Mouse (Mus musculus) erythroblast, embryonic 14.5 days (primary cell): ENCODE measurements around the gene Mst1r. TPM values are rescaled to one million over a fixed set of nuclear protein-coding genes. Genes with fewer than 3 reads are reported as not detected.

Experiments
- H3K27me3 ChIP-seq: 2 replicates; pipeline ENCODE4 v1.6.1; 2012; ENCODE audit warnings: inconsistent platforms; ENCODE audit not compliant: control insufficient read depth
- H3K36me3 ChIP-seq: 2 replicates; pipeline ENCODE4 v1.6.1; 2012; ENCODE audit warnings: mild to moderate bottlenecking, inconsistent platforms; ENCODE audit not compliant: control insufficient read depth
- H3K4me1 ChIP-seq: 2 replicates; pipeline ENCODE4 v1.6.1; 2012; ENCODE audit warnings: inconsistent platforms; ENCODE audit not compliant: control insufficient read depth
- H3K4me3 ChIP-seq: replicated peaks from 2 replicates; pipeline ENCODE3; 2012; ENCODE audit warnings: moderate library complexity, mild to moderate bottlenecking, inconsistent platforms
- H3K9me3 ChIP-seq: 2 replicates; pipeline ENCODE4 v1.6.1; 2012; ENCODE audit warnings: low read length, inconsistent platforms, mixed read lengths; ENCODE audit not compliant: control insufficient read depth
- GATA1 ChIP-seq: IDR thresholded peaks from 2 replicates; pipeline ENCODE4 v1.6.1; 2012; ENCODE audit warnings: low read length, inconsistent platforms, mixed read lengths
- TAL1 ChIP-seq: IDR thresholded peaks from 3 replicates; pipeline ENCODE4 v1.6.1; 2012; ENCODE audit warnings: low read length, inconsistent platforms, mixed read lengths
- polyA plus RNA-seq: library from polyadenylated mRNA; stranded (reverse); fragments of >175 nt; gene quantifications from 2 replicates; pipeline ENCODE4 v1.2.3, GENCODE M21; 2012

The Mst1r gene
- polyA plus RNA-seq, 1 experiment, result 0.01 TPM

DNA sequence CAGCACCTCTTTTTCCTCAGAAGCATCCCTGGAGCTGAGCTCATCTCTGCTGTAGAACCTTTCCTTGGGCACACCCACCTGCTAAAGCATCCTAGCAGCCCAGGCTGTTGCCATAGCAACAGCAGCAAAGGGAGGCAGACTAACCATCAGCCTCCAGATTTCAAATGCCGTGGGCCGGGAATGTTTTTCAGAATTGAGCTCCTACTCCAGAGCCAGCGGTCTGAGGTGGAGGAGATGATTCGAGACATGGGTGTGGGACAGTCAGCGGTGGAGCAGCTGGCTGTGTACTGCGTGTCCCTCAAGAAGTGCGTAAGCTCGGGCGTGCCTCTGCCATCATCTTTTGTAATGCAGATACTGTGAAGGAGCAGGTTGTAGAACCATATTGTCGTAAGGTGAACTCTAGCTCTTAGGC is 54.7 kb downstream of the Mst1r start:
- H3K4me1 ChIP-seq, result peaks cover 17% of the 10 kb centered on the region
- H3K27me3 ChIP-seq, result no peaks in the 10 kb centered on the region
- TF ChIP-seq TAL1, result no peak
- H3K4me3 ChIP-seq, result no peak overlapping the region
- no peaks in the 10 kb centered on the region for H3K9me3 ChIP-seq
- peaks cover 100% of the 10 kb centered on the region for H3K36me3 ChIP-seq

DNA sequence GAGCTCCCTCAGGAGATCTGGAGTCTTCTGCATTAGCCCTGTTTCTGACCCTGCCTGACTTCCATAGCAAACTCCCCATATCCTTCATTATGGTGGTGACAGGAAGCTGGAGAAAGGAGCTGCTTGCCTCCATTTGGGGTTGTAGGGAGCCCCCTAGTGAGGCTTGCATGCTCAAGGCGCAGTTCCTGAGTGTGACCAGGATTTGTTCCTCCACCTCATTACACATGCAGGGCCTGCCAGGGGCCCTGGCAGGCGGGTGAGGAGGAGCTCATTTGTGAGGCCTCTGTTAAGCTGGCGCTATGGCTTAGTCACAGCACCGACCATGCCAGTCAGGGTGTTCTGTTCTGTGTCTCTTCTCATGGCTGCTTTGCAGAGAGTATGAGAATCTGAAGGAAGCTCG is 55.2 kb downstream of the Mst1r start:
- TF ChIP-seq TAL1, result no peak
- no peak for TF ChIP-seq GATA1
- Histone ChIP-seq H3K36me3 (peaks cover 100% of the 10 kb centered on the region), H3K4me1 (peaks cover 22% of the 10 kb centered on the region), H3K27me3 (no peaks in the 10 kb centered on the region), H3K9me3 (no peaks in the 10 kb centered on the region), H3K4me3 (no peak overlapping the region)

DNA sequence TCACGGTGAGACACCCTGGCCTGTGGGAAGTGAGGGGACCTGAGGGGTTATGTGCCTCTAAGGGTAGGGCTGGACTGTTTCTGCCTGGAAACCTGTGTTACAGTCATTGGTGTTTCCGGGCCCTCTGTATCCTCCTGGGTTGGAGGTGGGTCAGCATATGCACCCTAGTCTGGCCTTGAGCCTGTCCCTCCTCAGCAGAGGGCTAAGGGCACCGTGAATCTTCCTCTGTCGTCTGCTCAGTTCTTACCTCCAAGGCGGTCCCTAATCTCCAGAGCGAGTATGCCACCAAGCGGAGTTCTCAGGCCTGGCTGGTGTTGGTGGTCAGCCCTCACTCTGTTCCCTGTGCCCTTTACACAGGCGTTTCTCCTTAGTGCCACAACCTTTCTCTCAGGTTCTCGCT is 56.2 kb downstream of the Mst1r start:
- H3K4me1 ChIP-seq, result peaks cover 23% of the 10 kb centered on the region

DNA sequence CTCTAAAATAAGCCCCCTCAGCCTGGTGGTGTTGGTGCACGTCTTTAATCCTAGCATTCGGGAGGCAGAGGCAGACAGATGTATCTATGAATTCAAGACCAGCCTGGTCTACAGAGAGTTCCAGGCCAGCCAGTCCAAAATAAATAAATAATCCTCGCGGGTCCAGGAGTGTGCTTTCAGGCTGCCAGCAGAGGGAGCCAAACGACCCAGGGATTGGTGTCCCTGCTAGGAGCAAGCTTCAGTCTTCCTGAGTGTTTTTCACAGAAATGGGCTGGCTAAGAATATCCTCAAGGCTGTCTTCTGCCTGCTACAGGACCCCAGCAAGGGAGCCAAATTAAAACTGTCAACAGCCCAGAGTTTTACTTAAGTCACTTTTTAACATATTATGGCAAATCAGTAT is 57.0 kb downstream of the Mst1r start:
- no peak overlapping the region for H3K4me3 ChIP-seq
- no peaks in the 10 kb centered on the region for H3K27me3 ChIP-seq
- H3K4me1 ChIP-seq, result peaks cover 25% of the 10 kb centered on the region
- no peak for TF ChIP-seq GATA1
- no peak for TF ChIP-seq TAL1
- H3K9me3 ChIP-seq, result no peaks in the 10 kb centered on the region
- H3K36me3 ChIP-seq, result peaks cover 99% of the 10 kb centered on the region

More for the DNA sequence above, 56.2 kb downstream of the Mst1r start:
- no peaks in the 10 kb centered on the region for H3K27me3 ChIP-seq
- no peaks in the 10 kb centered on the region for H3K9me3 ChIP-seq
- peaks cover 99% of the 10 kb centered on the region for H3K36me3 ChIP-seq
- H3K4me3 ChIP-seq, result no peak overlapping the region
- no peak for TF ChIP-seq GATA1
- TF ChIP-seq TAL1, result no peak

DNA sequence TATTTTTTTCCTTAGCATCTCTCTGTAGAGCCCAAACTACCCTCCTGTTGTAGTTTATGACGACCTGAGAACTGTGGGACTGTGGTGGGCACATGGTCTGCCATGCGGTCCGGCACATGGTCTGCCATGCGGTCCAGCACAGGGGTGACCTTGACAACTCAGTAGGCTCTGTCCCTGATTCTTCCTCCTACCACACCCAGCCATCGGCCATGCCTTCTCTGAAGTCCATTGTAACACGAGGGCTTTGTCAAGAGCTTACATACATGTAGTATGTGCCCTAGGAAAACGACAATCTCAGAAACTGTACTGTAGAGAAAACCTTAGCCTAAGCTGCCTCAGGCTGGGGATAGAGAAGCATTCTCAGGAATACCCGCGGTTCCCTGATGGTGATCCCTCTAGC is 58.0 kb downstream of the Mst1r start:
- H3K36me3 ChIP-seq, result peaks cover 99% of the 10 kb centered on the region
- no peak overlapping the region for H3K4me3 ChIP-seq
- peaks cover 32% of the 10 kb centered on the region for H3K4me1 ChIP-seq

DNA sequence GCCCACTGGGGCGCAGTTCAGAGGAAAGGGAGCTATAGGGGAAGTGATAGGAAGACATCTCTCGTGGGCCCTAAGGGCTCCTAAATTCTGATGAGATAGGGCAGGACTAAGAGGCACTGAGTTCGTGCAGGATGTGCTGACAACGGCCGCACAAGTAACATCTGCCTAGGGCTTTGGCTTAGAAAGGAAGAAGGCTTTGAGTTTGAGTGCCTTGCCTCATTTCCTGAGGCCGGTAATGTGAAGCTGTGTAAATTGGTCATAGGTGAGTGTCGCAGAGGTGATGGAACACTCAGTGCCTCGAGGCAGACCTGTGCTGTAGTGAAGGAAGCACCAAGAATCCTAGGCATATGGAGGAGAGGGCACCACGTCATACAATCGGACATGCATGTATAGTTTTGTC is 60.0 kb downstream of the Mst1r start:
- Histone ChIP-seq H3K4me1 (peaks cover 52% of the 10 kb centered on the region), H3K4me3 (no peak overlapping the region), H3K27me3 (no peaks in the 10 kb centered on the region), H3K36me3 (peaks cover 99% of the 10 kb centered on the region), H3K9me3 (no peaks in the 10 kb centered on the region)
- TF ChIP-seq GATA1 (no peak), TAL1 (no peak)

More for the DNA sequence above, 58.0 kb downstream of the Mst1r start:
- no peak for TF ChIP-seq GATA1
- no peak for TF ChIP-seq TAL1
- H3K9me3 ChIP-seq, result no peaks in the 10 kb centered on the region
- no peaks in the 10 kb centered on the region for H3K27me3 ChIP-seq

DNA sequence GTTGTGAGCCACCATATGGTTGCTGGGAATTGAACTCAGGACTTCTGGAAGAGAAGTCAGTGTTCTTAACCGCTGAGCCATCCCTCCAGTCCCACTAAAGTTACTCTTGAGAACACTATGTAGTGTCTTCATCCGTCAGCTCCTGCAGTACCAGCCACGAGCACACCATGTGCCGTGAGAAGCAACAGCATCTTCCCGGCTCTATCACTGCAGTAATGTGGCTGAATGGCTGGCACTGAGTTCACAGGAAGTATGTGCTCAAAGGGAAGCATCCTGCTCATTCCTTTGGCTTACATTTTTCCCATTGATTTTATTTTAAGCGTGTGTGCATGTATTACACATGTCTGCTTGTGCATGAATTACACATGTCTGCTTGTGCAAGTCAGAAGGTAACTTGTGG is 60.8 kb downstream of the Mst1r start:
- Histone ChIP-seq H3K9me3 (no peaks in the 10 kb centered on the region), H3K36me3 (peaks cover 99% of the 10 kb centered on the region), H3K4me1 (peaks cover 60% of the 10 kb centered on the region), H3K27me3 (no peaks in the 10 kb centered on the region), H3K4me3 (no peak overlapping the region)
- TF ChIP-seq TAL1 (no peak), GATA1 (no peak)

DNA sequence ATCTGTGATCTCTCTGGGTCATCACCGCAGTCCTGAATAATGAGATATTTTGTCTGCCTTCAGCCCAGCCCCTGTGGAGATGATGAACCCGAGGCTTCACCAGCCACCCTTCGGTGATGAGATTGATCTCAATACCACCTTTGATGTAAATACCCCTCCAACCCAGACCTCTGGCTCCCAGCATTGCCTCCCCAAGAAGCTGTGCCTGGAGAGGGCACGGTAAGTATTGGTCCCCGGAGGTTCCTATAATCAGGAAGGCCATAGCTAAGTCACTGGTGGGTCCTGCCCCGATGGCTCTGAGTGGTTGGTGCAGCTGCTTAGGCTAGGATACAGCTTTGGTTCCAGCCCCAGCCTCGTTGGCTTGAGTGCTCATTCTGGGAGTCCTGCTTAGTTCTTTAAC is 61.9 kb downstream of the Mst1r start:
- peaks cover 99% of the 10 kb centered on the region for H3K36me3 ChIP-seq
- no peaks in the 10 kb centered on the region for H3K9me3 ChIP-seq
- H3K4me1 ChIP-seq, result peaks cover 69% of the 10 kb centered on the region
- H3K4me3 ChIP-seq, result no peak overlapping the region
- no peak for TF ChIP-seq TAL1
- no peak for TF ChIP-seq GATA1
- H3K27me3 ChIP-seq, result no peaks in the 10 kb centered on the region

Other genes starting within 250 kb of the Mst1r start
- gene Slc38a3, start 237.3 kb upstream of the Mst1r start, polyA plus RNA-seq, result 0.02 and 0.05 TPM in 2 replicates
- not detected in 2 replicates for gene Gnat1, start 227.2 kb upstream of the Mst1r start, polyA plus RNA-seq
- gene Sema3f, start 196.4 kb upstream of the Mst1r start, polyA plus RNA-seq, result 0.08 TPM in 1 of 2 replicates, not detected in the other
- 0.76 and 1.6 TPM in 2 replicates for gene Rbm5, start 135.9 kb upstream of the Mst1r start, polyA plus RNA-seq
- 2.5 and 2.9 TPM in 2 replicates for gene Rbm6, start 33.6 kb upstream of the Mst1r start, polyA plus RNA-seq
- gene Mon1a, start 18.7 kb upstream of the Mst1r start, polyA plus RNA-seq, result 0.77 and 0.89 TPM in 2 replicates
- gene Actl11, start 21.6 kb downstream of the Mst1r start, polyA plus RNA-seq, result not detected in 2 replicates
- gene Camkv, start 28.8 kb downstream of the Mst1r start, polyA plus RNA-seq, result 0.01 TPM in 1 of 2 replicates, not detected in the other
- gene Traip, start 43.3 kb downstream of the Mst1r start, polyA plus RNA-seq, result 0.72 and 0.97 TPM in 2 replicates
- gene Uba7, start 68.6 kb downstream of the Mst1r start, polyA plus RNA-seq, result 14.4 and 22.3 TPM in 2 replicates
- 0.06 and 0.13 TPM in 2 replicates for gene Gm20661, start 76.2 kb downstream of the Mst1r start, polyA plus RNA-seq
- gene Inka1, start 79.0 kb downstream of the Mst1r start, polyA plus RNA-seq, result 15.9 and 16.0 TPM in 2 replicates
- 0.24 and 0.25 TPM in 2 replicates for gene Cdhr4, start 85.6 kb downstream of the Mst1r start, polyA plus RNA-seq
- gene Gm20662, start 89.5 kb downstream of the Mst1r start, polyA plus RNA-seq, result not detected in 2 replicates
- gene Ip6k1, start 95.6 kb downstream of the Mst1r start, polyA plus RNA-seq, result 18.1 and 20.8 TPM in 2 replicates
- 0.32 and 0.61 TPM in 2 replicates for gene Gmppb, start 142.4 kb downstream of the Mst1r start, polyA plus RNA-seq
- gene Amigo3, start 146.3 kb downstream of the Mst1r start, polyA plus RNA-seq, result 0.01 and 0.08 TPM in 2 replicates
- gene Mst1, start 173.6 kb downstream of the Mst1r start, polyA plus RNA-seq, result 2.4 and 2.6 TPM in 2 replicates
- gene Rnf123, start 176.5 kb downstream of the Mst1r start, polyA plus RNA-seq, result 107 and 276 TPM in 2 replicates
- 47.5 and 65.3 TPM in 2 replicates for gene Apeh, start 187.7 kb downstream of the Mst1r start, polyA plus RNA-seq